Mouse (Mus musculus): ENCODE measurements at regions not wholly inside any gene's neighbourhood (a gene's known extent, or its start where the extent isn't known, plus 50 kb on each side); places are given as distances from the start of the nearest gene placed in this dataset.
A peak's percentile ranks its signal among the peaks of the same experiment; 100 is the strongest.

DNA sequence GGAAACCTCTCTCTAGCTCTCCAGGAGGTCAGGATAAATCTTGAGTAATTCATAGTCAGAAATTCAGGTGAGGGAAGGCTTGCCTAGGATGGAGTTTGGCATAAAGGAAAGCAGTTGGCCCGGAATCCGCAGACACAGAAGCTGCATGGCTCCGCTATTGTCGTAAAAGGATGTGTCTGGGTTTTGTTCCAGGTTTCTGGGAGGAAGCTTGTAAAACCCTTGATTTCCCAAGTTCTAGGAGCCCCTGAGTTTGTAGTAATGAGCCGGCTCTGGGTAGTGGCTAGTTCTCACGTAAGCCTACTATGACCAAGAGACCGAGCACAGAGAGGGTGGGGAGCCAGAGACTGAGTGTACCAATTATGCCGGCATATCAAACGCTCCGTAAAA, 52.7 kb upstream of the Gm21915 start:
- DNase-seq: no peak

DNA sequence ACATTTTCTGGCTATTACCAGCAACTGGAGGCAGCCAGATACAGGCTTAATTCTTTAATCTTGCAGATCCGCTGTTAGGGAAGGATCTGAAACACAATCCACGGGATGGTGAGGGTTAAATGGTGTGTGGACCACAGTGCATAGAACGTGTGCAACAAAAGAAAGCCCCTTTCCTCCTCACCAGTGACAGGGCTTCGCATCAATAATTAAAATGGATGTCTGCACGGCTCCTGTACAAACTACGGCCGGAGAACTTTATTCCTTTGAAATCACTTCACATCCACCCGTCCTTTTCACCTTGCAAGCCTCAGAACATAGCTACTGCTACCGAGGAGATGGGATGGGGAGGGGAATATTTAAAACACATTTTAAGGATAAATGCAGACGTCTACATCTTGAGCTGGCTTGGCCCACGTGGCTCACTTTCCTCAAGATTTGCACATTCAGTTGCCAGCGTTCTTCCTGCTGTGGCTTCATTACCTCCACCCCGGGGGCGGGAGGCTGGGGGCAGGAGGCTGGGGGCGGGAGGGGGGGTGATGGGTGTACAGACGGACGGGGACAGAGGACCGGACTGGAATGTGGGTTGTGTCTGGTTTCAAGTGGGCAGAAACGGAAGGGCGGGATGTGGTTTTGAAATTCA, 53.3 kb upstream of the Gm21915 start:
- no peak for DNase-seq

DNA sequence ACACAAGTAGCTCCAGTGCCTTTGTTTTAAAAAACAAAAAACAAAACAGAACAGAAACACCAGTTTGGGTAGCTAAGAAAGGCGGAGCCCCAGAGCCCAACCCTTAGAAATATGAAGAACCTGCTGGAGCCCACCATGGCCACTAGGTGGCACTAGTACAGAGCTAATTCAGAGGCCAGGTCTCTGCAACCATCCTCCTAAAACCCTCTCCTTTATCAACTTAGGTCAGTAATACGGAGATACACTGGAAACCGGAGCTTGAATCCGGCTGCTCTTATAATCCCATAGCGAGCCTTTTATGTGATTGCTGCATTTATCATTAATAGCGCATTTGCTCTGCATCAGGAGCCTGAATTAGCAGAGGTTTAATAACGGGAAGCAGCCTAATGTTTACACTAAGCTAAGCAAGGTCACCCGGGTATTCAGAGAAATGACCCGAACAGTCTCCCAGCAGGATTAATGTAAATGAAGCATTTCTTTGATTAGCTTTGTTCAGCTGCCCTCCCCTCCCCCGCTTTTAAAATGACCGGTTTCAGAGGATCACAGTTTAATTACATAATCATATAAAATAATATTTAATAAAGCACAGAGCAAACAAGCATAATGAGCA, 53.9 kb upstream of the Gm21915 start:
- DNase-seq: peak; percentile 64 to 67

DNA sequence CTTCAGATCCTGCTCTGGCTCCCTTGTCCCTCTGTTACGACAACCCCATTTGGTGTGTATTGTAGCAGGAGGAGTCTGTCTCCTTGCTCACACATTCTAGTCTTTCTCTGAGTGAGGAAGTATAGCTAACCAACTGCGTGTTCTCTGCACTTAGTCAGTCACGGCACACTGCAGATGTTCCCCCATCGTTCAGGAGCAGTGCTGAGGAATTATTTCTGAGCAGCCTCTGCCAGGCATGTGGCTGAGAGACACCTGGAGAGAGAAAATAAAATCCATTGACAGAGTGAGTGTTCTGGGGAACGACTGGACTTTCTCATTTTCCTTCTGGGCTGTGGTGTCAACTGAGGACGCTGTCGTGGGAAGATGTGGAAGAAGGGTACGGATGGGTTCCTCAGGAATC, 54.5 kb upstream of the Gm21915 start:
- DNase-seq: no peak

DNA sequence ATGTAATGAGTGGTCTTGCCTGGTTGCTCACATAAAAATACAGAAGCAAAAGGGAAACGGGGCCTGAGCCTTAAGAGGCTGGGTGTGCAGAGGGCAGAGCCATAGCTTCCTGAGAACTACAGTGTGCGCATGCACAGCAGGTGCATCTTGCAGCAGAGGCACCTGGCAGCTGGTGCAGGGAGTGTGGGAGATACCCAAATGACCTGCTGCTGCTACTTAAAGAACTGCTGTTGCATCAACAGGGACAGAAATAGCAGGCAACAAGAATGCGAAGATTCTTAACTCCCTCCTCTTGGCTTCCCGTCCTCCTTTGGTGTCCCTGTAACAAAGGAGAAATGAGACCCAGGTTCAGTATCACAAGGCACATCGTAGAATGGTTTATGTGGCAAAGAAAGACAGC, 56.3 kb upstream of the Gm21915 start:
- DNase-seq: no peak

DNA sequence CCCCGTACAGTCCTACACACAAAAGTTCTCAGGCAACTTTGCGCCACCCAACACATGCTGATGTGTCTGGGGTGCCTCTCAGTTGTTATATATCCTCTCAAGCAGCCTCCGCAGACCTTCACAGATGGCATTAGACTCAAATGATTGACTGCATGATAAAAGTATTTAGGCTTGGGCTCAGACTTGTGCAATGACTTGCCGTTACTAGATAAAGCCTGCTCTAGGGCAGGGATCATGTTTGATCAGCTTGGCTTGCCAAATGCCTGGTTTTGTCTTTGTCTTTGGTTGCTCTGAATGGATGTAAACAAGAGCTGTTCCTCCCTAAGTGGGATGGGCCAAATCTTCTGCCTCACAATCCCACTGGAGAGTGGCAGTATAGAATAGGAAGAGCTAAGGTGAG, 57.2 kb upstream of the Gm21915 start:
- no peak for DNase-seq

GRCm38 (mm10) chr9:40612755-40613154, 57.7 kb upstream of the Gm21915 start:
- DNase-seq: no peak

- no peak for DNase-seq
Observed at GRCm38 (mm10) chr9:40612312-40612711, 58.1 kb upstream of the Gm21915 start.

DNA sequence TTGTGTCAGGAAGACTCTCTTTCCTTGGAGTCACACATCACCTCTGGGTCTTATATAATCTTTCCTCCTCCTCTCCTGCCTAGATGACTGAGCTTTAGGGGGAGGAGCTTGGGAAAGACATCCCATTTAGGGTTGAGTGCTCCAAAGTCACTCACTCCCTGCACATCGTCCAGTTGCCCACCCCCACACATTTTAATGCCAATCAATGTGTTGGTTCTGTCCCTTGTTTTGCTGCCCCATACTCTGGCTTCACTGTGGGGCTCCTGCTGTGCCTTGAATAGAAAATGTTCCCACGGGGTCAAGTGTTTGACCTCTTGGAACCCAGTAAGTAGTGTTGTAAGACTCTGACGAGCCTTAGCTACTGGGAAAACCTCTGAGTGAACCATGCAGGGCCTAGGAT, 58.8 kb upstream of the Gm21915 start:
- DNase-seq: no peak

DNA sequence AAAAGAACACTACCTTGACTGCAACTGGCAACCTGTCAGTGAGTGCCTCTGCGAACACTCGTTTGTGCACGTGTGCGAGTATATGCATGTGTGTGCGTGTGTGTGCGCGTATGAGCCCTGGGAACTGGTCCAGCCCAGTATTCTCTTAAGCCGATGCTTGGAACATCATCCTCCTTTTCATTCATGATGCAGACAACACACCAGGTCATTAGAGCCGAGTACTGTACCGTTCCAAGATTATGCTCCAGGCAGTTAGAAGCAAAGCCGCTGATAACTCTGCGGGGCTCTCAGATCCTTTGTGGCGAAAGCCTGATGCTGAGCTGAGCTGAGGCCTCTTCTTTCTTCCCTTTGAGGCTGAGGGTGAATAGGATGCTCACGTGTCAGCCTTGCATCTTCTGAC, 61.8 kb upstream of the Gm21915 start:
- no peak for DNase-seq

DNA sequence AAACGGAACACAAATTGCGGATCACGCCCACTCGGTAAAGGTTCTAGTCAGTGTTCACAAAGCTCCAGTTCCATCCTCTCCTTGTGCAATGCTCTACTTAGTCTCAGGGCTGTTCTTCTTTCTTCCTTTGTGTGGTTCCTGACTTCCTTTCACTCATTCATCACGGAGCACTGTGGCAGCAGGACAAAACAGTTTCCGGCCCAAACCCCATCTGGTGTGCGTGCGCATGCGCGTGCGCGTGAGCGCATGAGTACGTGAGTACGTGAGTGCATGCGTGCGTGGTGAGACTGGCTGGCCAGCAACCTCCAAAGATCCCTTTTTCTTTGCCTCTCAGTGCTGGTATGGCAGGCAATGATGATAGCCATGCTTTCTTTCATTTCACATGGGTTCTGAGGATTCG, 62.5 kb upstream of the Gm21915 start:
- no peak for DNase-seq

GRCm38 (mm10) chr9:40603521-40603920, 66.9 kb upstream of the Gm21915 start:
- DNase-seq: no peak

- no peak for DNase-seq
Observed at GRCm38 (mm10) chr9:40598431-40598831, 67.2 kb upstream of the Gramd1b start.

DNA sequence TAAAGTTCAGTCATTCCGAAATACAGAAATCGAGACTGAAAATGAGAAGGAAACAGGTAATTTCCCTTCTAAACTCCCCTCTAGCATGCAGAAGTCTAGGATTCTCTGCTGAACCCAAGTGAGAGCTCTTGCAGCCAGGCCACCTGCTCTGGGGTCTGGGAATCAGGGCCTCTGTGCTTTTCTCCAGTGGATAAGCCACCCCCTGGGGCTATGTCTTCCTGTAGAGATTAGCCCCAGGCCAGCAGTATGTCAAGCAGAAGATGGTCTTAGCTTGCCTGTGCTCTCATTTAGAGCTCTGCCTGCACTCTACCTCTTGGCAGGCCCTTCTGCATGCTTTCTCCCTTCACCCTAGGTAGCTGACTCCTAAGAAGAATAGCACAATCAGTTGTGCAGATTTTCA, 56.2 kb upstream of the Gramd1b start:
- no peak for DNase-seq

DNA sequence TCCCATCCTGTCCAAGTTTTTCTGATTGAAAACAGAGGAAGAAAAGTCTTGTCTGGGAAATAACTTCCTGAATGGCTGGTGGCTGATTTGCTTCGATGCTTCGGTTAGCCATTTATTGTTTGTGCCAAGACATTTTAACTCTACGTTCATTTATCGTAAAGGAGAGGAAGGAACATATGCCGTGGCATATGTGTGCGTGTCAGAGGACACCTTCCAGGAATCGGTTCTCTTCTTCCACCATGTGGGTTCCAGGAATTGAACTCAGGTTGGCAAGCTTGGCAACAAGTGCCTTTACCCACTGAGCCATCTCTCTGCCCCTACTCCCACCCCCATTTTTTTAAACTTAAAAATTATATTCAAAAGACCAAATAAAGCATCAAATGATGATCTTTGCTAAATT, 55.4 kb upstream of the Gramd1b start:
- no peak for DNase-seq

DNA sequence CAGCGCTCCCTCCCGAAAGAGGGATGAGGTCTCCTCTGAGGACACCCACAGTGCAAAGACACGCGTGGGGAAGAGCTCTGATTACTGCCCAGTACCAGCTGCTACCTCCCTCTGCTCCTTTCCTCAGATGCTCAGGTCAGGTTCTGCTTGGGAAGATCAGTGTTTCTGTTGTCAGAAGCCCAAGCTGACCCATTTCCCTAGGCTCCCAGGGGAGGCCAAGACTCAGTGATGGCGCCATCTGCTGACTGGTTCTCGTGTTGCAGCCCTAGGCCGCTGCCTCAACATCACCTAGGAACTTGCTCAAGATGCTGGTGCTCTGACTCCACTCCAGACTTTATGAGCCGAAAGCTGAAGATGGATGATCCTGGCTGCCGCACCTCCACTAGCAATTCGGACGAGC, 52.4 kb upstream of the Gramd1b start:
- peak; percentile 78 to 86 for DNase-seq

- DNase-seq: no peak
Observed at GRCm38 (mm10) chr9:40581854-40582253, 50.7 kb upstream of the Gramd1b start.
